Mouse (Mus musculus) MEL (cell line): ENCODE results near the gene Igflr1. TPM values are rescaled to one million over a fixed set of nuclear protein-coding genes. Genes with fewer than 3 reads are reported as not detected.
A peak's percentile ranks its signal among the peaks of the same experiment; 100 is the strongest.

ENCODE experiments used
- DNase-seq: peaks from one replicate; pipeline ENCODE4 v3.0.0; 2011; ENCODE audit warnings: low read depth, low spot score
- H3K27ac ChIP-seq: 2 replicates; pipeline ENCODE4 v1.5.1; 2012; ENCODE audit warnings: low read depth, mild to moderate bottlenecking, control low read depth, low read length, moderate library complexity; ENCODE audit not compliant: control insufficient read depth
- H3K27me3 ChIP-seq, 2 experiments: fragments of 150-350 bp in 1 of 2; sonication (generic) in 1 of 2; 2 replicates each; pipeline ENCODE4 v1.6.1; 2012; ENCODE audit warnings: low read length in 2 of 2, mild to moderate bottlenecking in 2 of 2, improper control_type of control experiment in 1 of 2, moderate library complexity in 1 of 2; ENCODE audit not compliant: insufficient read depth in 2 of 2, control insufficient read depth in 1 of 2
- H3K36me3 ChIP-seq, 2 experiments: 2 replicates each; pipeline ENCODE4 v1.6.1; 2012 to 2014; ENCODE audit warnings: low read length in 2 of 2, improper control_type of control experiment in 1 of 2, inconsistent platforms in 1 of 2, mild to moderate bottlenecking in 1 of 2; ENCODE audit not compliant: insufficient read depth in 2 of 2, control insufficient read depth in 1 of 2
- H3K4me1 ChIP-seq, 2 experiments: fragments of 150-350 bp in 1 of 2; sonication (generic) in 1 of 2; 2 replicates each; pipeline ENCODE4 v1.6.1; 2012; ENCODE audit warnings: low read length in 2 of 2, improper control_type of control experiment in 1 of 2, mild to moderate bottlenecking in 1 of 2; ENCODE audit not compliant: insufficient read depth in 2 of 2, control insufficient read depth in 1 of 2
- H3K4me3 ChIP-seq, 2 experiments: fragments of 150-350 bp in 1 of 2; sonication (generic) in 1 of 2; 2 replicates each; pipeline ENCODE4 v1.5.1; 2012; ENCODE audit warnings: low read depth in 2 of 2, low read length in 2 of 2, mild to moderate bottlenecking in 2 of 2, moderate library complexity in 2 of 2, control low read depth in 1 of 2, improper control_type of control experiment in 1 of 2; ENCODE audit not compliant: control insufficient read depth in 1 of 2, insufficient read depth in 1 of 2
- H3K79me2 ChIP-seq: 2 replicates; pipeline ENCODE4 v1.6.1; 2012; ENCODE audit warnings: mild to moderate bottlenecking, low read length, moderate library complexity; ENCODE audit not compliant: control insufficient read depth, poor library complexity, insufficient read depth
- H3K9ac ChIP-seq: 2 replicates; pipeline ENCODE4 v1.6.1; 2012; ENCODE audit warnings: low read depth, mild to moderate bottlenecking, control low read depth, low read length, moderate library complexity; ENCODE audit not compliant: control insufficient read depth, poor library complexity, severe bottlenecking
- H3K9me3 ChIP-seq: fragments of 150-350 bp; sonication (generic); replicated peaks from 2 replicates; pipeline ENCODE4 v1.6.1; 2012; ENCODE audit warnings: mild to moderate bottlenecking, low read length, improper control_type of control experiment, moderate library complexity; ENCODE audit not compliant: insufficient read depth
- BHLHE40 ChIP-seq: IDR thresholded peaks from 2 replicates; pipeline ENCODE4 v1.6.1; 2012; ENCODE audit warnings: low read depth, mild to moderate bottlenecking, inconsistent platforms, low read length, improper control_type of control experiment, borderline replicate concordance
- CHD1 ChIP-seq: IDR thresholded peaks from 2 replicates; pipeline ENCODE4 v1.6.1; 2012; ENCODE audit warnings: low read depth, mild to moderate bottlenecking, inconsistent platforms, low read length, improper control_type of control experiment
- CHD2 ChIP-seq: IDR thresholded peaks from 2 replicates; pipeline ENCODE4 v1.6.1; 2011; ENCODE audit warnings: low read length, improper control_type of control experiment
- CTCF ChIP-seq, 3 experiments: IDR thresholded peaks in 2 of 3; conservative IDR thresholded peaks in 1 of 3; 2 replicates each; pipeline ENCODE4 v1.5.1; 2011 to 2012; ENCODE audit warnings: low read length in 3 of 3, low read depth in 2 of 3, mild to moderate bottlenecking in 2 of 3, improper control_type of control experiment in 1 of 3, inconsistent platforms in 1 of 3, mixed read lengths in 1 of 3, moderate library complexity in 1 of 3; ENCODE audit not compliant: control insufficient read depth in 1 of 3, insufficient read depth in 1 of 3, poor library complexity in 1 of 3, severe bottlenecking in 1 of 3
- E2F4 ChIP-seq: IDR thresholded peaks from 2 replicates; pipeline ENCODE4 v1.6.1; 2011; ENCODE audit warnings: low read depth, low read length, improper control_type of control experiment, borderline replicate concordance
- ELF1 ChIP-seq: IDR thresholded peaks from 2 replicates; pipeline ENCODE4 v1.6.1; 2014; ENCODE audit warnings: low read depth, mild to moderate bottlenecking, inconsistent platforms, low read length, improper control_type of control experiment, moderate library complexity
- EP300 ChIP-seq, 2 experiments: IDR thresholded peaks; 2 replicates each; pipeline ENCODE4 v1.6.1; 2011; ENCODE audit warnings: improper control_type of control experiment in 2 of 2, low read length in 2 of 2, low read depth in 1 of 2, mild to moderate bottlenecking in 1 of 2
- ETS1 ChIP-seq: IDR thresholded peaks from 2 replicates; pipeline ENCODE4 v1.6.1; 2012; ENCODE audit warnings: low read depth, mild to moderate bottlenecking, inconsistent platforms, low read length, improper control_type of control experiment, moderate library complexity
- GABPA ChIP-seq: IDR thresholded peaks from 2 replicates; pipeline ENCODE4 v1.6.1; 2012; ENCODE audit warnings: low read depth, mild to moderate bottlenecking, inconsistent platforms, low read length, improper control_type of control experiment, moderate library complexity
- JUND ChIP-seq: IDR thresholded peaks from 2 replicates; pipeline ENCODE4 v1.6.1; 2011; ENCODE audit warnings: low read depth, mild to moderate bottlenecking, improper control_type of control experiment, low read length
- KAT2A ChIP-seq: conservative IDR thresholded peaks from 2 replicates; pipeline ENCODE4 v1.6.1; 2012; ENCODE audit warnings: low read depth, low read length, improper control_type of control experiment, inconsistent platforms
- MAFK ChIP-seq: IDR thresholded peaks from 2 replicates; pipeline ENCODE4 v1.6.1; 2011; ENCODE audit warnings: low read depth, mild to moderate bottlenecking, low read length, improper control_type of control experiment, borderline replicate concordance
- MAX ChIP-seq: IDR thresholded peaks from 2 replicates; pipeline ENCODE4 v1.6.1; 2011; ENCODE audit warnings: low read length, improper control_type of control experiment
- MAZ ChIP-seq: IDR thresholded peaks from 2 replicates; pipeline ENCODE4 v1.6.1; 2012; ENCODE audit warnings: low read depth, mild to moderate bottlenecking, inconsistent platforms, low read length, improper control_type of control experiment
- MEF2A ChIP-seq: IDR thresholded peaks from 2 replicates; pipeline ENCODE4 v1.6.1; 2014; ENCODE audit warnings: low read depth, mild to moderate bottlenecking, inconsistent platforms, low read length, improper control_type of control experiment; ENCODE audit not compliant: poor library complexity, insufficient replicate concordance, severe bottlenecking; ENCODE audit errors: extremely low read depth
- MXI1 ChIP-seq: IDR thresholded peaks from 2 replicates; pipeline ENCODE4 v1.6.1; 2011; ENCODE audit warnings: mild to moderate bottlenecking, low read depth, low read length, improper control_type of control experiment
- MYC ChIP-seq: IDR thresholded peaks from 2 replicates; pipeline ENCODE4 v1.6.1; 2011; ENCODE audit warnings: low read depth, mild to moderate bottlenecking, low read length, improper control_type of control experiment, moderate library complexity
- NELFE ChIP-seq: IDR thresholded peaks from 2 replicates; pipeline ENCODE4 v1.6.1; 2011; ENCODE audit warnings: low read depth, low read length, improper control_type of control experiment
- SIN3A ChIP-seq: IDR thresholded peaks from 2 replicates; pipeline ENCODE4 v1.6.1; 2012; ENCODE audit warnings: low read length, improper control_type of control experiment, inconsistent platforms
- SMC3 ChIP-seq: IDR thresholded peaks from 2 replicates; pipeline ENCODE4 v1.6.1; 2011; ENCODE audit warnings: low read depth, low read length, improper control_type of control experiment
- TAL1 ChIP-seq: IDR thresholded peaks from 2 replicates; pipeline ENCODE4 v1.6.1; 2012; ENCODE audit warnings: mild to moderate bottlenecking, inconsistent platforms, low read length, moderate library complexity, mixed read lengths
- TBP ChIP-seq: IDR thresholded peaks from 2 replicates; pipeline ENCODE4 v1.8.0; 2011; ENCODE audit warnings: low read depth, low read length, improper control_type of control experiment
- TCF12 ChIP-seq: IDR thresholded peaks from 2 replicates; pipeline ENCODE4 v1.6.1; 2014; ENCODE audit warnings: low read depth, mild to moderate bottlenecking, inconsistent platforms, low read length, improper control_type of control experiment, moderate library complexity
- UBTF ChIP-seq: IDR thresholded peaks from 2 replicates; pipeline ENCODE4 v1.6.1; 2012; ENCODE audit warnings: low read depth, mild to moderate bottlenecking, inconsistent platforms, low read length, improper control_type of control experiment, moderate library complexity, borderline replicate concordance; ENCODE audit not compliant: insufficient read depth
- USF2 ChIP-seq, 2 experiments: IDR thresholded peaks; 2 replicates each; pipeline ENCODE4 v1.6.1; 2011 to 2012; ENCODE audit warnings: improper control_type of control experiment in 2 of 2, low read length in 2 of 2, borderline replicate concordance in 1 of 2, inconsistent platforms in 1 of 2, low read depth in 1 of 2, mild to moderate bottlenecking in 1 of 2; ENCODE audit not compliant: insufficient read depth in 1 of 2
- ZKSCAN1 ChIP-seq: IDR thresholded peaks from 2 replicates; pipeline ENCODE4 v1.6.1; 2012; ENCODE audit warnings: low read depth, mild to moderate bottlenecking, inconsistent platforms, low read length, improper control_type of control experiment, moderate library complexity
- polyA plus RNA-seq, 2 experiments: library from polyadenylated mRNA; stranded (reverse) in 1 of 2; unstranded in 1 of 2; fragments of >175 nt in 1 of 2; fragments of >200 nt in 1 of 2; gene quantifications; 2 replicates each; pipeline versions ENCODE4 v1.2.1 to v1.2.4; 2012; ENCODE audit warnings: low replicate concordance in 2 of 2, low read depth in 1 of 2; ENCODE audit not compliant: insufficient read length in 2 of 2, insufficient read depth in 1 of 2, missing spikeins in 1 of 2
- total RNA-seq: library from RNA; depleted of rRNA; stranded (reverse); fragments of 300-350 nt; gene quantifications from 2 replicates; pipeline ENCODE4 v1.2.3, GENCODE M21; 2012

The Igflr1 gene
- total and polyA plus RNA-seq, 3 experiments: 1.3 to 3.1 TPM; not detected in 1

- TF ChIP-seq CTCF (IDR thresholded peaks at IDR 0.05 in 2 of 3, conservative IDR thresholded peaks at IDR 0.05 in 1 of 3; ENCODE audit: control insufficient read depth in 1 of 3, insufficient read depth in 1 of 3, low read depth in 2 of 3, low read length in 3 of 3, poor library complexity in 1 of 3, severe bottlenecking in 1 of 3) (no peak), SIN3A (peak; percentile 69), MXI1 (peak; percentile 59), ELF1 (peak; percentile 17; the same call in 1 of the 2 replicates), E2F4 (no peak), GABPA (no peak), CHD2 (no peak), KAT2A (no peak), BHLHE40 (0 out of 2 replicates have a peak, but pooled peaks have one; percentile 2), CHD1 (no peak), MEF2A (no peak), MYC (no peak), MAZ (peak; percentile 95; the same call in 1 of the 2 replicates), JUND (no peak), TAL1 (no peak), ETS1 (no peak), ZKSCAN1 (no peak), TBP (peak; percentile 38; the same call in 1 of the 2 replicates)
These were observed 30.3 kb upstream of the Igflr1 start, which contains the start of gene Arhgap33 (continued) for GRCm38 (mm10) chr7:30534633-30535577.

DNA sequence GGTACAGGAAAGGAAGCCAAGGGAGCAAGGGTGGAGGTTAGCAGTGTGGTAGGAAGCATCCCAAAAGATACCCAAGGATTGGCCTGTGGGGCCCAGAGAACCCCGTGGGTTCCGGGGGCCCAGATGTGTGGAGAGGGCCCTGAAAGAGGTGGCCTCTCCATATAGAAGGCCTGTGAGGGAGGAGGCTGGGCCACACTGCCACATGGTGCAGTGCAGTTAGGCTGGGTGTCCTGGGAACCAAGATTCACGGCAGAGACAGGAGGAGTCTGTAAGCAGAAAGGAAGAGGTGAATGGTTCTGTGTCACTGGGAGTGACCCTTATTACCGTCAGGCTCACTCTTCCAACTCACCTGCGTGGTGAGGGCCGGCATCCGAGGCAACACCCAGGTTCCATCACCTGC is 24.7 kb upstream of the Igflr1 start:
- peaks cover 0 to 22% of the 10 kb centered on the region in 2 experiments; a peak in 2 of 4 replicates for H3K36me3 ChIP-seq
- H3K27me3 ChIP-seq: no peaks in the 10 kb centered on the region
- TF ChIP-seq MAFK (no peak), MAX (no peak), UBTF (no peak), ZKSCAN1 (no peak), SMC3 (no peak), USF2 (IDR thresholded peaks at IDR 0.05; ENCODE audit: borderline replicate concordance in 1 of 2, insufficient read depth in 1 of 2, low read depth in 1 of 2, low read length in 2 of 2) (no peak), TCF12 (no peak), TBP (no peak), NELFE (no peak), ELF1 (no peak), MEF2A (no peak), CHD1 (no peak), KAT2A (no peak), ETS1 (no peak), GABPA (no peak), EP300 (IDR thresholded peaks at IDR 0.05; ENCODE audit: low read depth in 1 of 2, low read length in 2 of 2) (no peak), BHLHE40 (no peak)
- TF ChIP-seq, all 39 proteins: peak for 0
- H3K27ac ChIP-seq: no peak overlapping the region
- peaks cover 0 to 20% of the 10 kb centered on the region in 2 experiments; a peak in 3 of 4 replicates for H3K4me1 ChIP-seq
- no peaks in the 10 kb centered on the region for H3K79me2 ChIP-seq
- no peak for DNase-seq
- H3K9ac ChIP-seq: no peak overlapping the region
- H3K9me3 ChIP-seq: no peaks in the 10 kb centered on the region
- no peak overlapping the region for H3K4me3 ChIP-seq
